Mouse (Mus musculus): ENCODE results near the gene Dlgap1.

Dlgap1 gene

DNA sequence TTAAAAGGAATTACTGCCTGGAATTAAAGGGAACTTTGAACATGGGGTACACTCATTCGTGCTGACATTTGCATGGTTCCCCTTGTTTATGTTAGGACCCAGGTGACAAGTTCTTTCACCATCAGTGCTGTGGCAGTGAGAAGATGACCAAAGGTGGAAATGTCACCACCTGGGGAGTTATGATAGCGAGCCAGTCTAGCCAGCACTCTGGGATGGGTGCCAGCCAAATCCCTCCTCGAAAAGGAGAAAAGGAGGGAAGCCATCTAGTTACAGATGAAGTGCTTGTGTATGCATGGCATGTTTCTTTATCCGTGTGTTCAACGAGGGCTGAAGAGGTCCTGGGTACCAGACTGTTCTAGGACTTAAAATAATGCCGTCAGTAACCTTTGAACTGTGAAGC, 643.3 kb downstream of the Dlgap1 start:
- intact Hi-C loops (cut with DNase I): no loop called here

DNA sequence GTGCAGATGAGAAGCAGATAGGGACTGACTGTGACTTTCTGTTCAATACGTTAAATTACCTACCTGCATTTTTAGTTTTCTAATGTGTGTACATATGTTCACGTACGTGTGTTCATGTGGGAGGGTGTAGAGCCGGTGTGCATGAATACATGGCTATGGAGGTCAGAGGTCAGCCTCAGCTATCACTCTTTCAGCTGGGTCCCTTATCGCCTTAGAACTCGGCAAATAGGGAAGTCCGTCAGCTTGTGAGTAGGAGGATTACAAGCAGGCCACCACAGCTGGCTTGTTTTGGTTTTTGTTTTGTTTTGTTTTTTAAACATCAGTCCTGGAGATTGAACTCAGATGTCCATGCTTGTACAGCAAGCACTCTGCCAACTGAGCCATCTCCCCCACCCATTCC, 645.0 kb downstream of the Dlgap1 start:
- intact Hi-C loops (cut with DNase I): no loop called here

DNA sequence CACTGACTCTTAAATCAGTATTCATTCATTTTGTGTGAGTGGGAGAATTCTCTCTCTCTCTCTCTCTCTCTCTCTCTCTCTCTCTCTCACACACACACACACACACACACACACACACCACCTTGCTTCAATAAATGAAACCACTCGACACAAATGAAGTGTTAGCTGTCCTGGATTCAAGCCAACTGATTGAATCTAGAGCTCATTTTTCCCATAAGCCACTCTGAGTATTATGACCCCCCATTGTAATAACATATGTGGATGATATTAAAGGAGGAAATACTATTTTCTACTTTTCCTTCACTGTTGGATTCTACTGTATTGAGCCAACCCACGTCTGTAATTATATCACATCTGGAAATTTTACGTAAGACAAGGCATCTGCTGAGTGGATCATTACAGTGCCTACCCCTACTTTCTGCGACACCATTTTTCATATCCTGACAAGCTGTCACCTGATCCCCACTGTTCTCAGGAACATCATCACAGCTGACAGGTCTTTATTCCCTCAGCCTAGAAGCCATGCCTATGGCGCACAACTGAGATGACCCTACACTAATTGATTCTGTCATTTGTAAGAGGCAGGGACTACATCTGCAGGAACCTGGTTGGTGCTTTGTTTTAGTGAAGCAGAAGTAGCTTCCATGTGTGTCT, 645.7 kb downstream of the Dlgap1 start:
- intact Hi-C loops (cut with DNase I): no loop called here

DNA sequence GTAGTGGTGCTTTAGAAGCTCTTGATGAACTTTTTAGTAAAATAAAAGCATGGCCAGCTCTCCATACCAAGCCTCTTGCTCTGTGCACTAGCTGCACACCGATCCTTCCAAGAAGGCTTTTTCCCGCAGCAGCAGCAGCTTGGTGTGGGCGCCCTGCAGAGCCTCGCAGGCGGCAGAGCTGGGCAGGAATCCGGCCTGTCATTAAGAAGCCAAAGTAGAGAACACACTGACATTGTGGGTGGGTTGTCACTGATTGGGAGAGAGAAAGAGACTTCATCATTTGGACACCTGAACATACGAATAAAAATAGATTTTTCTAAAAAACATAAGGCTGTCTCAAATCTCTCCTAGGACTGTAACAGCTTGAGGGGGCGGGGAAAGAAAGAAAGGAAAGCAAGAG, 653.6 kb downstream of the Dlgap1 start:
- intact Hi-C loops (cut with DNase I): no loop called here

DNA sequence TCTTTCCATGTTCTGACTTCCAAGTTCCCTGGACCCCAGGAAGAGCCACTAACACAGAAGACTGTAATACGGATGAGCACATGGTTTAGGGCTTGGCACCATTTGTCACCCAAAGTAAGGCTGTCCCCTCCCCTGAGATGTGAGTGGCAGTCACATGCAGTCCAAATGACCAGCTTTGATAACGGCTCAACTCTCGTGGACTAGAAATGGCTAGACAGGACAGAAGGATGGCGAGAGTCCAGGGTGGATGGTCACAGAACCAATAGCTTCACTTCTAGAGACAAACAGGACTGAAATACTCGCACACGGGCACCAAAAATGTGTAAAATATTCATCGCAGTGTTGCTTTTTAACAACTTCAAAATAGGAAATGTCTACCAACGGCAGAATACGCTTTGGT, 657.5 kb downstream of the Dlgap1 start:
- intact Hi-C loops (cut with DNase I): no loop called here

DNA sequence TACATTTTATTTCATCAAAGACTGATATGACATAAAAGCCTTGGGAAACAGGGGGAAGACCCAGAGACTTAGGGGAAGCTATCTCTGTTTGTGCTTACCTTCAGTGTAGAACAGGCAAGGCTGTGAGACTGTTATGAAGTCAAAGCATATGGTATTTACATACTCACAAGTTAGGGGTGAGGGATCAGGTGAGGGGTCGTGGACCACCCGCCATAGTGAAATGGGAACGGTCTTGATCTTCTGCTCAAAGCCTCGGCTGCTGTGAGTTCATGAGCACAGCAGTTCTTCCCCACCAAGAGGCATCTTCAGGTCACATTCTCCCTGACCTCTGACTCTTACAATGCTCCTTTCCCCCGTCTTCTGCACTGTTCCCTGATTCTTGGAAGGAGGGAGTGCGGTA, 658.1 kb downstream of the Dlgap1 start:
- intact Hi-C loops (cut with DNase I): no loop called here

DNA sequence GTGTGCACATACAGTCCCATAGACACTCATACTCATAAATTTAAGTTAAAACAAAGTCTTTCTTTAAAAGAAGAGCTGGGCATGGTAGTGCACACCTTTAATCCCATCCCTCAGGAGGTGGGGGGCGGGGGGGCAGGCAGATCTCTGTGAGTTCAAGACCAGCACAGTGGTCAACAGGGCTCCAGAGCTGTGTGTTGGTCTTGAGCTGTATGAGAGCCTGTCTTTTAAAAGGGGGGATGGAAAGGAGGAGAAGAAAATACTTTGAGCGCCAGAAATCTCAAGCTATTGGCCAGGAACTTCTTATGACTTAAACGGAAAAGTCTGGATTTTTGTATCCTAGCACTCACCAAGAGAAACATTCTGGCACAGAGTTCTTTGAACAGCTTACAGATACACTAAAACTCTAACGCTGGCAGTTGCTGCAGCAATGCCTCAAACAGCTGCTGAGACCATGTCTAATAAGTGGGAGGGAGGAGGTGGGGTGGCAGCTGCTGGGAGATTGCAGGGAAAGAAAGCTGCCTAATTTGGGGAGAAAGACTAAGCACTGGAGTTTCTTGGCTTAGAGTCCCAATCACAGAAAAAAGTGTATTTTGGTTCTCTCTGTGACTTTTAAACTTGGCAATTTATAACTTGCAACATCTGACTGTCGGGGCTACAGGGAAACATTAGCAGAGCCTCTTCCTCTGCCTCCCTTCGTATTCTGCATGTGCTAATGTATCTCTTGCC, 660.9 kb downstream of the Dlgap1 start:
- intact Hi-C loops (cut with DNase I): loop anchor here (5.0 kb wide), 1 partner anchor 198 kb away; no protein-coding TSS in a partner anchor

DNA sequence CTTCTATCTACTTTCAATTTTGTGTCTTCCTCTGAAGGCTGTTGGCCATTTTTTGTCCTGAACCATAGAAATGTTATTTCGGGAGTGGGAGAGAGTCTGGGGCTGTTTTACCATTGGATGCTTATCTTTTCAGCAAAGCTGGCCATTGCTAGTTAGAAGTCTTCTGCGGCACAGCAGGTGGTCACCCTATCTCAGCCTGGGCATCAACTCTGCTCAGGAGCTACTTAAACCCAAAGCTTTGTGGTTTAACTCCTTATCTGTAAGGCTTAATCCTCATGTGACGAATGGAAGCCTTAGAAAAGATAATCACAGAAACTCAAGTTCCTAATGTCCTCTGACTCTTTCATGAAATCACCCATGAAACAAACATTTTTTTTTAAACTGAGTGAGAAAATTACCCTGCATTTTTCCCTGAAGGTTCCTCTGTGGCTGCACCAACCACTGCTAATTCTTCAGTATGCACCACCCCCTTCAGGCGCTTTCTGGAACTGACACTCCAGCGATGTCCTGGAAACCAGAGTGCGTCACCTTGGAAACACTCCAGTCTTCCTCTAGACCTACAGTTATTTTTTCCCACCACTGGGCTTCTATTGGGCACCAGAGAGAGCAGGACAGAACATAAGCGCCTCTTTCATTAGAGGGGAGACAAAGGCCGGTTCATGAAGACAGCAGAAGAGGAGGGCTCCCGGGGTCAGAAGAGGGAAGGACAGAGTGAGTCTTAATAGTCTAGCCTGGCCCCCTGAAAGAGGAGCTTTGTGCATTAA, 664.5 kb downstream of the Dlgap1 start:
- intact Hi-C loops (cut with DNase I): loop anchor here (5.0 kb wide), 1 partner anchor 201 kb away; no protein-coding TSS in a partner anchor

DNA sequence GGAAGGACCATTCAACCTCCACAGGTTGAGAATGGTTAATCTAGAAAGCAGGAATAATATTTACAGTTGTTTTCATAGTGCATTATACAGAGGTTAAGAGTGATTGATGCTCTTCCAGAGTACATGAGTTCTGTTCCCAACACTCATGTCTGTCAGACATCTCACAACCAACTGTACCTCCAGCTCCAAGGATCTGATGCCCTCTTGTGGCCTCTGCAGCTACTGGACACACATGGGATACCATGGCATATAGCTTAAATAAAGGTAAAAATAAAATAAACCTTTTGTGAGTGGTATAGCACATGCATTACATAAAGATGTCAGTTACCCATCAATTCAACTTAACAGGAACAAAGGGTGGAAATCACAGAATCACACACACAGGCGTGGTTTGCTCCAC, 674.3 kb downstream of the Dlgap1 start:
- intact Hi-C loops (cut with DNase I): no loop called here

DNA sequence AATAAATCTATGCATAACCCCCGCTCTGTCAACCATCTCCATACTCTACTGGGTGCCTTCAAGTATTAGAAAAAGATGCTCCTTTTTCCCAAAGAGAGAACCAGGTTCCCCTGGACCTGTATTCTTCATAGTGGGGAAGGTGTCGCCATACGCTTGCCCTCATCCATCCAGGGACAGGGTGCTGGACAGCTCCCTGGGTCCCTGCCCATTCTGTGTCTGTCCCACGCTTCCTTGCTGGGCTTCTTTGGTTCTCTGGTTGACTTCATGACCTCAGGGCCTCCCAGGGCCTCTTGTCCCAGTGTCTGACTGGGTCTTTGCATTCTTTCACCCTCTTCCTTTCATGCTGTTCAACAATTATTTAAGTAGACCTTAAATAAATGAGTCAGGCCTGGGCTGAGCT, 677.8 kb downstream of the Dlgap1 start:
- intact Hi-C loops (cut with DNase I): no loop called here

DNA sequence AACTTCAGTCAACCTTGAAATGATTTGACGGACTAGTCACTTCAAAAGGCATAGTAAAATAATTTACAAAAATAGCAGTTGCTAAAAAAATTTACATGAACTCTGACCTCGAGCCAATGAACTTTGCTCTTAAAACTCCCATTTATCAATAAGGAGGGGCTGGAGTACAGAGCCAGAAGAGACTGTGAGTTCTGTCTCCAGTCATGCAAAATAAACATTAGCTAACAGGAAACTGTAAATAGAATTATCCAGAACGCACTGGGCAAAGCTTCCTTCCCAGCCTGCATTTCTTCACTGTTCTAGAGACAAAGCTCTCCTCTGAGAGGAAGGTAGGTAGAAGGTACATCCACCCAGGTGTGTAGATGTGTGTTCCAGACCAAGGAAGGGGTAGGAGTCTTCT, 692.5 kb downstream of the Dlgap1 start:
- intact Hi-C loops (cut with DNase I): no loop called here

DNA sequence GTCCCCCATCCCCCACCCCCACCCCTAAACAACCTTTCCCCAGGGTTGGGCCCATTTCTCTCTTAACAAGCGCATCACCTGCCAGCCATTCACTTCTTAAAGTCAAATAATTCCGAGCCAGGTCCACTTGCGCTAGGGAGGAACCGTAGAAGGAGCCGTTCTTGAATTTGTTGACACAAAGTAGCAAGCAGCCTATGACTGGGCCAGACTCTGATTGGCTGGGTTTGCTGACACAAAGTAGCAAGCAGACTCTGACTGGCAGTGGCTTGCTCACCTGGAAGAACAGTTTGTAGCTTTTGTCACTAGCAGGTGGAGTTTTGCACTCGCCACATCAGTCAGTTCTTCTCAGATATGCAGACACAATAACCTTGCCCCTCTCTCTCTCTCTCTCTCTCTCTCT, 695.1 kb downstream of the Dlgap1 start:
- intact Hi-C loops (cut with DNase I): no loop called here

DNA sequence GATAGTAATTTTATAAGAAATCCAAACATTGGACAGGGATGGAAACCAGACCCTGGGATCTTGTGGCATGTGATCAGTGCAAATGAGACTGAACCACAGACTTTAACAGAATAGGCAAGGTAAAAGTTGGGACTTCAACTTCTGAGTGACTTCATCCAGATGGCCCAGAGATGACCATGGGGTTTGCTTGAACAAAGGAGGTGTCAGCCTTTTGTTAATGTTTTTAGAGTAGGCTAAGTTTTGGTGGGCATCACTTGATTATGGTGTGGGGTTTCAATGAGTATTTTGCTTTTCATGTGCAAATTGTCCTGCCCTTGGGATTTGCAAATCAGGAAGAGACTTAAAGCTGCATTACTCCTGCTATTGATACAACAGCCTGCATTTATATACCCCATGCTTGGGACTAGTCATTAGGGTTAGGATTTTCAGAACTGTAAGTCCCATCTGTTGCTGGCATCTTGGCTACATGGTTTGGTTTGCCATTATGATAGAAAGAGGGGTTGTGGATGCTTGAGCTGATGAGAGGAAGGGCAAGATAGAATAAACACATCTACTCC, 695.7 kb downstream of the Dlgap1 start:
- intact Hi-C loops (cut with DNase I): no loop called here

DNA sequence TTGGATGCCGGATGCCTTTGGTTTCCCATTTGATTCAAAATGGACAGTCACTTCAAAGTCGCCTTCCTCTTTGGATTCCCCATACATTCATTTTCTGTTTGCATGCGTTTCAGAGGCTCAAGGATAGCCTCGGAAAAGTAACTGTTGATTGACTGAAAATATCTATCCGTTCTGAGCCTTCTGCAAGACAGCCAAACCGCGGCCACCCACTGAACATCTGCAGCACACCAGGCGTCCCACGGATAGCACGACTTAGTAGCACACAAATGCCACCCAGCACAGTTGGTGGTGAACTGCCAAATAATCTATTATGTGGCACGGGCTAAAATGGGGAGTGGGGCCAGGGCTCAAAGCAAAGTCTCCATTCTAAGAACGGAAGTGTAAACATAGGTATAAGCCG, 705.1 kb downstream of the Dlgap1 start:
- intact Hi-C loops (cut with DNase I): no loop called here

DNA sequence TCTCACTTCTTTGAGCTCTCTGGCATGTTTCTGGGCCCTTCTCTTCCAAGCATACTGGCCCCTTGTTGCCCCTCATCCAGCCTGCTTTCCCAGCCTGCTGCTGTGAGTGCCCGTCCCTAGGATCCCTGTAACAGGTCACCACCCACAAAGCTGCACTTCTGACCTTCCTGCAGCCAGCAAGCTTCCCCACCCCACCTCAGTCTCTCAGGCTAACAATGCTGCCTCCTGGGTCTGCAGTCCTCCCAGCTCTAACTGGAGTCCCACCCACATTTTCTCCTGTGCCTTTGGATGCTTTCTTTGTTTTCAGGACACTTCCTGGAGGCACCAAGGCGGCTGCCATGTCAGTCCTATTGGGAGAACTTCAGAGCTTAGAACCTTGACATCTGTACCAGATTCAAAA, 707.6 kb downstream of the Dlgap1 start:
- intact Hi-C loops (cut with DNase I): no loop called here

DNA sequence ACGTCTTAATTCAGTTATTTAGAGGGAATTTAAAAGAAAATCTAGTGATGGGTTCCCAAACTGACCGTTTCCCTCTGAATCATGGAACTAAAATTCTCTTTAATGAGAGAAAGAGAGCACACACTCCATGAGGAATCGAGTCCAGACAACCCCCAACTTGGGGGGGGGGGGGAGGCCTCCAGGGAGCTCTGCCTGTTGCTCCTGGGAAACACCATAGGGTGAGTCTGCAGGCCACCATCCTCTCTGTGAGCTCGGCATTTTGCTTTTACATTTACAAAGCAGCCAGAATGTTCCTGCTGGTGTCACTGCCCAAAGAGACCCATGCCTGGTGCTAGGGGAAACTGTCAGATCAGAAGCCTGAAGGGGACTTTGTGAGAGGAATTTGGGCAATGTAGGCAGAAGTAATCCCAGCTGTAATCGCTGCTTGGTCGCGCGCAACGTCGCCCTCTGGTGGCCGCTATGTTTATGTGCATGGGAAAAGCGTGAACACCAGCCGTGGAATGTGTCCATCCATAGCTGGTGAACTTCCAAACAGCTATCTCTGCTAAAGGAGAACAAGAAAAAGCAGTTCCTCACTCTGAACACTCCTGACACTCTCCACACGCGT, 714.8 kb downstream of the Dlgap1 start:
- intact Hi-C loops (cut with DNase I): loop anchor here (2.0 kb wide), 1 partner anchor 157 kb away; no protein-coding TSS in a partner anchor

DNA sequence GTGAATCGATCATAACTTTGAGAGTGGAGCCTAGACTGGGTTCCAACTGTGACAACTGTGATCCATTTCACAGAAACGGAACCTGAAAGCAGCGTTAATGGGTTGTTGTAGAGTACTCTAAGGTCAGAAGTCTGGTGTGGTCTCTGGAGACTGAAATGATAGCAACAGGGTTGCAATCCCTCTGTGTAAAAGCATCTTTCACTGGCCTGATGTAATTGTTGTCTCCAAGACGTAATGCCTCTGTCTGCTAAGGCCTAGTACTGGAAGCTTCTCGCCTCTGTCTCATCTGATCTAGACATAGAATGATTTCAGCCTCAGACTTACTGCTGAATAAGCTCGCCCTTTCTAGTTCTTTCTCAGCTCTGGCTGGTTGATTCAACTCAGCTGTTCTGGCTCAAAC, 721.3 kb downstream of the Dlgap1 start:
- intact Hi-C loops (cut with DNase I): no loop called here

DNA sequence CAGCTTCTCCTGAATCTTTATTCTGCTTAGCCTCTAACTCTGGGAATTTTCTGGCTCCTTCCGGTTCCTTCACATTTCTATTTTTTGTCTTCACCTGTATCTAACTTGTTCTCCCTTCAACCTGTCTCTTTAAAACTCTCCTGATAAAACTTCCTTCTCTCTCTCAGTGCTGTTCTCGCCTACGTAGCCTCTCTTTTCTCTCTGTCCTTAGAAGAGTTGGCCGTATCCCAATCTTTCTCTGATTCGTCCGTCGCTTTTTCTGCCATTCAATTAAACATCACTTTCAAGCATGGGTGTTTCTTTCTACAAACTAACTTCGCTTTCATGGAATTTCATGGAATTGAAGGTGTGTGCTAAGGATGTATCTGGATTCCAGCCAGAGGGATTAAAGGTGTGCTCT, 721.7 kb downstream of the Dlgap1 start:
- intact Hi-C loops (cut with DNase I): no loop called here

DNA sequence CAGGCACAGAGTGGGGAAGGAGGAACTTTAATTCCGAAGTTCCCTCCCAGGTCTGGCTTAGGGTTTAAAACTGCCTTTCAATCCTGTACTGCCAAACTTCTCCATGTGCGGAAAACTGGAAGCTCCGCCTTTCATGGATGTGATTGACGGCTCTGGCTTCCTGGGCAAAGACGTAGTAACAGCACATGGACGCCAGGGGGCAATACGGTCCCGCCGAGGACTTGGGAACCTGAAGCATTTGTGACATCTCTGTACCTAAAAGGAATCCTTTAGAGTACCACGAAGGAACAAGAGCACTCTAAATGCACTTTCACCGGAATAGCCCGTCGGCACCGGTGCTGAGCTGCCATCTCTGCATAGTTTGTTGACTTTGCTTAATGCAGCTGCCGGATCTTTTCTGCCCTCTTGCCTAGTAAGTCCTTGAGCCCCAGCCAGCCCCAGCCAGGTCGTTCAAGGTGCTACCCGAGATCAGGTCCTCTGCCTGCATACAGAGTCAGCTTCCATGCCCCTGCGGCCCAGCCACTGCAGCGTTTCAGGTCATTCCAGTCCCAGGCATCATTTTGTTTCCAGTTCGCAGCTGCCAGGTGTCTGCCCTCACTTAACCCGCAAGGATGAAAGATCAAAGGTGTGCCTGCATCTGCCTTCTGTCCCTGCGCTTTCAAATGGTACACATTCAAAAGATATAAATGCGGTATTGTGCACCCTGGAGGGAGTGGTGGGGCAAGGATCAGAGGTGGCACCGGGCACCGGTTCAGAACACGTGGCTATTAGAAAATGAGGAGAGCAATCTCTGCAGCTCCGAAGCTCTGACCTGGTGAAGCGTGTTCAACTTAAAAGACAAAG, 738.3 kb downstream of the Dlgap1 start:
- intact Hi-C loops (cut with DNase I): loop anchor here (2.0 kb wide), 1 partner anchor 262 kb away; no protein-coding TSS in a partner anchor

DNA sequence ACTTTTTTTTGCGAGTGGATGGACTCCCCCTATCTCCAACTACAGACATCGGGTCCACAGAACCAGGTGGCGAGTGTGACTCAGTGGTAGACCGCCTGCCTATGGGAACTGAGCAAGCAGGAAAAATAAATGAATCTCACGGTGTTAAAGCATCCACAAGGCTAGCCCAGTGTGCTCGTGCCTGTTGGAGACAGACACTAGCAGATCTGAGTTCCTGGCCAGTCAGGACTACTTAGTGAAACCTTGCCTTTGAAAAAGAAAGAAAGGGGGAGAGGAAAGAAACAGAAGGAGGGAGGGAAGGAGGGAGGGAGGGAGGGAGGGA, 738.9 kb downstream of the Dlgap1 start:
- intact Hi-C loops (cut with DNase I): loop anchor here (2.0 kb wide), 1 partner anchor 261 kb away; no protein-coding TSS in a partner anchor

DNA sequence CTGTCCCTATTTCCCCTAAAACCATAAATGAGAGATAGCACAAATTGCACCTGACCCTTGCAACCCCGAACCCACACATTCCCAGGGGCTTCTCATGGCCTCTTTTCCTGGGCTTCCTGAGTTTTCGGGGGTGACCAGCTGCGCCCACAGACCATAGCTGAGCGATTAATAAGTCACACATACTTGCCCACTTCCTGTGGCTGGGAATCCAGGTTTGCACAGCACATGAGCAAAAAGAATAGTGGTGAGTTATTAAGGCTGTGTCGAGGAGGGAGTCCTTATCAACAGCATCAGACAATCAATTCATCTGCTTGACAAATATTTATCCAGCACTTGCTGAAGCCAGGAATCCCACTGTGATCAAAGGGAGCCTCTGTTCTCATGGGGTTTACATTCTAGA, 740.7 kb downstream of the Dlgap1 start:
- intact Hi-C loops (cut with DNase I): no loop called here

Data from adrenal gland (tissue).